16 mouse cellular contexts compared by ENCODE assay signal in genomic region chr6:117584563-117584962, GRCm38 (mm10).
"Had no signal": no experiment of that assay in that cellular context is flagged by ENCODE, and none has a peak within 500 bp of the region (broad histone marks: within the 10 kb centered on the region; RNA-seq: fewer than 3 reads in every experiment).

No protein-coding gene starts in this region.

- H3K9ac ChIP-seq: neural tube, embryonic 13.5 days; neural tube, embryonic 15.5 days; stomach, embryonic 15.5 days had no signal

- H3K36me3 ChIP-seq: neural tube, embryonic 13.5 days; neural tube, embryonic 15.5 days; stomach, embryonic 15.5 days had no signal

- H3K4me1 ChIP-seq: neural tube, embryonic 13.5 days; neural tube, embryonic 15.5 days; stomach, embryonic 15.5 days had no signal

- H3K27ac ChIP-seq: neural tube, embryonic 13.5 days; neural tube, embryonic 15.5 days; stomach, embryonic 15.5 days; stomach, postnatal 0 days had no signal

- H3K9me3 ChIP-seq: neural tube, embryonic 13.5 days; neural tube, embryonic 15.5 days; stomach, embryonic 15.5 days had no signal

- DNase-seq: retina, postnatal 1 day; right cerebral cortex, adult 18-20 months; right cerebral cortex, postnatal 14 days; right cerebral cortex, postnatal 25 days; right cerebral cortex, postnatal 4 days; spleen, adult 18-20 months; thymus, adult 18-20 months; thymus, adult 2 months; thymus, postnatal 14 days; thymus, postnatal 25 days; thymus, postnatal 36 days; thymus, postnatal 4 days had no signal

- H3K27me3 ChIP-seq: neural tube, embryonic 13.5 days; neural tube, embryonic 15.5 days; stomach, embryonic 15.5 days had no signal

- H3K4me2 ChIP-seq: neural tube, embryonic 13.5 days; neural tube, embryonic 15.5 days; stomach, embryonic 15.5 days had no signal

- H3K4me3 ChIP-seq: neural tube, embryonic 13.5 days; neural tube, embryonic 15.5 days; stomach, embryonic 15.5 days had no signal
